Mouse (Mus musculus): Measurements from ENCODE around the gene C330007P06Rik. TPM values are rescaled to one million over a fixed set of nuclear protein-coding genes. Genes with fewer than 3 reads are reported as not detected.
A peak's percentile ranks its signal among the peaks of the same experiment; 100 is the strongest.
"Not testable (repeated sequence)": the region's sequence is repeated elsewhere in the genome, so short reads cannot be mapped to it uniquely, and the experiment has no call there.

C330007P06Rik gene
- 10 to 100 TPM; 17.3 to 19.3 TPM for total RNA-seq (2021)

DNA sequence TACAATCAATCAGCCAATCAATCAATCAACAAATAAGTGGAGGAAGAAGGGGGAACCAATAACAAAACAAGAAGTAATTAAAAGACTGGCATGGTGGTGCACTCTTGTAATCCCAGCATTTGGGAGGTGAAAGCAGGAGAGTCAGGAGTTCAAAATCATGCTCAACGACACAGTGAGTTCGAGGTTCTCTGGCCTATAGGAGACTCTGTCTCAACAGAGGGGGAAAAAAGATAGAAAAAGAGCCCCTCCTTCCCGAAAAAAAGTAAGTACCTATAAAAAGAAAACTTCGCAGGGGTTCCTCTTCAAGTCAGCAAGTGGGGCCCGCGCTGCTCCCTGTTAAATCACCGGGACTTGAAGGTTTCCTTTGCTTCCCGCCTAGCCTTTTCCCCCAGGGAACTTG is at the start of gene C330007P06Rik, which contains the start of gene Ube2a:
C330007P06Rik (minus strand) TSS at position 347 of the 400 bp plus-strand sequence.
Ube2a (plus strand) TSS at position 136 of the 400 bp plus-strand sequence.
- DNase-seq, result no peak

DNA sequence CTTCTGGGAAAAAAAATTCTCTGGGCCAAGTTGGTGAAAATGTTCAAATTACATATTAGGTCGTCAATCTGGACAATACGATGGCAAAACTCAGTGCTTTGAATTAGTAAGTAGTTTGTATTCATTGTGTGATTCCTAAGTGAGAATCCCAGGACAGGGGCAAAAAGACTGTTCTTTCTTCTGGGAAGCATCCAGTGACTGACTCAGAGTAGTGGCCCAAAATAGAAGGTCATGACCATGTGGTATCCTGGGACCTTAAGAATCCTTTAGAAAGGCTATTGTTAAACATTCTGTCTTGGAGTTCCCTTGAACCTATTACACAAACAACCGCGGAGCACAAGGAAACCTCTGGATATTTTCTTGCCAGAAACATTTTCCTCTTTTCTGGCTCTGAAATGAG is 47.4 kb upstream of the C330007P06Rik start:
- no peak for DNase-seq

DNA sequence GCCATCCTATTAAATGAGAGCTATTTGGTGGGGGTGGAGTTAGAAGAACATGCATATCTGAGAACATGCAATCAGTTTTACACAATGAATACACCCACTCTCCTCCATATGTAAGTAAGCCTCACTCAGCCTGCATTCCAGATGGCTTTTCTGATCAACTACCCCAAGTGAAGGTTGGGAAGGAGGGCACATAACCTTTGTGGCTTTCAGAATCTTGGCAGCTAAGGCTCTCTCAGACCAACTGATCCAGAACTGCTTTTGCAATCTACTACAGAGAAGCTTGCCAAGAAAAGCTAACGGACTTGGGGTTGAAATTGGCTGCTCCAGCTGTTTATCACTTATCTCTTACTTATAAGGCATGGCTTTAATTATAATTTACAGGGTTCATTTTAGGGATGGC is 43.8 kb upstream of the C330007P06Rik start:
- no peak for DNase-seq

DNA sequence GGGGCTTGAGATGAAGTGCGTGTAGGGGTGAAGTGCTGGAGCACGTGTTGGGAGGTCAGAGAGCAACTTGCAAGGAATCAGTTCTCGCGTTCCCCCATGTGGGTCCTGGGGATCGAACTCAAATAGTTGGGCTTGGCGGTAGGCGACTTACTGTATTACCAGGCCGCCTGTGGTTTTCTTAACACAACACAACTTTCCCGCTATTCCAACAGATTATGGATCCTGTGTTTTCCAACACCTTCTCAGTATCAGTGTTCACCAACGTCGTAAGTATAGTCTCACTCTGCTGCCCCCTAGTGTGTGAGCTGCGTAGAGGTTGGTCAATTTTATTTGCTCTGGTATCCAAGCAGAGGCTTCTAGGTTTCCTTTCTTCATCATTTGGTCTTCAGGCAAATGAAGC is 37.4 kb upstream of the C330007P06Rik start:
- DNase-seq, result peak; percentile 59

DNA sequence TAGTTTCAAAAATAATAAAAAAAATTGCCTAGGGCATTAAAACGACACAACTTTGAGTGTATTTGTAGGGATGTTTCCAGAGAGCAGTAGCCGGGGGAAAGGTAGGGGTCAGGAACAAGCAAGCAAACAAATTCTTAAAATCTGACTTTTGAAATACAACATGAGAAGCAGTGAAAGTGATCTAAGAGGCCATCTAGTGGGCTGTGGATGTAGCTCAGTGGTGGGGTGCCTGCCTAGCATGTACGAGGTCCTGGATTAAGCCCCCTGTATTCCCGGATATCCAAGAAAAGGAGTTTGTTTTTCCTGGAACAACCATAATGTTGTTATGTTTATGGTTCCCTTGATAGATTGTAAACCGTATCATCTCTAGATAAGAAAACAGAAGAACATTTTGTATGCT is 32.6 kb upstream of the C330007P06Rik start:
- DNase-seq, result no peak

DNA sequence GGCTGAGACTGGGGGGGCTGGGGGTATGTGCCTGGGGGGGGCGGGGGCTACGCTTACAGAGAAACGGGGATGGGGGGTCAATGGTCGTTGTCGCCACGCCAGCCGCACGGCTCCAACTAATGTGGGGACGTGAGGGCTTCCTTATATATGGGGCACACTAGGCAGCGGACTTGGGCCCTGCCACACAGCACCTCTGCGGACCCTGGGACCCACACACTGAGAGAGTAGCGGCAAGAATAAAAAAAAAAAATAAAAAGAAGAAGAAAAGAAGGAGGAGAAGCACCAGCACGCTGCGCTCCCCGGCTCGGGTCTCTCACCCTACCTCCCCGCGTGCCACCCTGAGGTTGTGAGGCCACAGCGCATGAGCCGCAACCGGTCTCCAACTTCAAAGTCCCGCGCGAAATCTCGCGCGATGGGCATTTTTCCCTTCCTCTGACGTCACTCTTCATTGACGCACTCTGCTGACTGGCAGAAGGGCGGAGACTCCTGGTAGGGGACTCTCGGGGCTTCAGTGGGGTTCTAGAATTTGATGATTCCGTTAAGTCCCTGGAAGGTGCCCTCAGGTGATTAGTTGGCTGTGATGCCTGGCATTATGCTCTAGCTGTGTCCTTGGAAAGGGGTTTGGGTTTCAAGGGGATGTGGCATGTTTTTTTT is 29.3 kb upstream of the C330007P06Rik start:
- DNase-seq, result peak; percentile 93

DNA sequence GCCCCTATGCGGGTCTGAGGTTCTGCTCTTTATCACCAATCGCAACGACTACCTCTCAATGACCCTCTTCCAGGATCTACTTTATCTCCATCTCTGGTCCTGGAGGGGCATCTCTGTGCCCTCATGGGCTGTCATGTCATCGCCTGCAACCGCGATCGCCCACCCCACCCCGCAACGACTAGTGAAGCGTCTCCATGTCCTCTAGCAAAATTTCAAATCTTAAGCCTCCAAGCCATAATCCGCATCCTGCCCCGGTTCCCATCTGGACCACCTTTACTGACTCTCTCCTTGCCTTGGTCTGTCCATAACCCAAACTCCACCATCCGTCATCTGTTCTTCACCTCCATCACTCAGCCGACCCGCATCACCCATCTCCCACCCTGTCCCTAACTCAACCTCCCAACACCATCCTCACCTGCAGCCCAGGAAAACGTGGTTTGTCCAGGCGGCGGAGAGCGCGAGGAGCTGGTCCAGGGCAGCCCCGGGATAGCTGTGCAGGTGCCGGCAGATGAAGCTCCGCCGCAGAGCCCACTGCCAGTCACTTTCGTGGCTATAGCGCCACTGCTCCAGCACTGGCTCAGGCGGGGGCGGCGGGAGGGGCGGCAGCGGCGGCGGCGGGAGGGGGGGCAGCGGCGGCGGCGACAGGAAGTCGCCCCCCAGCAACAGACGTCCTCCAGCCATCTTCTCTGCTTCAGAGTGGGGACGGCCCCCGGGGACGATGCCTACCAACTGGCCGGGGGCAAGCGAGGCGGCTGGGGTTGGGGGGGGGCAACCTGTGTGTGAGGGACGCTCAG is 28.6 kb upstream of the C330007P06Rik start, which contains the start of gene Nkrf:
Nkrf (minus strand) TSS at position 579 of the 794 bp plus-strand sequence.
- peak; percentile 26 for DNase-seq

DNA sequence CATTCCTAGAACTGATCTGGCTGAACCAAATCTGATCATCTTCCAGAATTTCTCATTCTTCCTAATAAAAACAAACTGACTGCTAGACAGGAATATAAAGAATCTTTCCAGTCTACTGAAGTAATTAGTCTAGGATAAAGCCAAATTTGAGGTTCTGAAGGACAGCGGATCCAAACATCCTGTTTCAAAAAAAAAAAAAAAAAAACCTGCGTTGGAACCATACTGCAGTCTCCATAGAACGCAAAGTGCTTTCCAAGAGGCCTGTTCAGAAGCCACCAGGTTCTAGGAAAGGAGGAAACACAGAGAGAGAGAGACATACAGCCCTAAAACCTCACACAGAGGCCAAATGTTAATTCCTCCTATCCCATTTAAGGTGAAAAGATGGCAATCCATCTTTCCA is 27.7 kb upstream of the C330007P06Rik start:
- DNase-seq, result no peak

DNA sequence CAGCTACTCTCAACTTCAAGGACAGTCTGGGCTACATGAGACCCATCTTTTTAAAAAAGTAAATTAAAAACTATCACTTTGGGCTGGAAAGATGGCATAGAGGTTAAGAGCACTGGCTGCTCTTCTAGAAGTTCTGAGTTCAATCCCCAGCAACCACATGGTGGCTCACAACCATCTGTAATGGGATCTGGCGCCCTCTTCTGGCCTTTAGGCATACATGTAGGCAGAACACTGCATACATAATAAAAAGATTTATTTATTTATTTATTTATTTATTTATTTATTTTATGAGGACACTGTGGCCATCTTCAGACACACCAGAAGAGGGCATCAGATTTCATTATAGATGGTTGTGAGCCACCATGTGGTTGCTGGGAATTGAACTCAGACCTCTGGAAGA is 25.0 kb upstream of the C330007P06Rik start:
- not testable (repeated sequence) for DNase-seq

DNA sequence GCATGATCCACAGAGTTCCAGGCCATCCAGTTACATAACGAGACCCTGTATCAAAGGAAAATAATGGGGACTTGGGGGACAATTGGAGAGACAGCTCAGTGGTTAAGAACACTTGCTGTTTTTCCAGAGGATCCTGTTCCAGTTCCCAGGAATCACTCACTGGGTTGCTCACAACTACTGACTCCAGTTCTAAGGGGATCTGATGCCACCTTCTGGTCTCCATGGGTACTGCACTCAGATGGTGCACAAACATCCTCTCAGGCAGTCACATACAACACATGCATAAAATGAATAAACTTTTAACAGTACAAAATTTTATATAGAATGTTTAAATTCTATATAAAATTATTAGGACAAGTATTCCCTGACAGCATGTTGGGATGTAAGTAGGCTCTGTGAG is 10.8 kb upstream of the C330007P06Rik start:
- DNase-seq, result peak; percentile 25

DNA sequence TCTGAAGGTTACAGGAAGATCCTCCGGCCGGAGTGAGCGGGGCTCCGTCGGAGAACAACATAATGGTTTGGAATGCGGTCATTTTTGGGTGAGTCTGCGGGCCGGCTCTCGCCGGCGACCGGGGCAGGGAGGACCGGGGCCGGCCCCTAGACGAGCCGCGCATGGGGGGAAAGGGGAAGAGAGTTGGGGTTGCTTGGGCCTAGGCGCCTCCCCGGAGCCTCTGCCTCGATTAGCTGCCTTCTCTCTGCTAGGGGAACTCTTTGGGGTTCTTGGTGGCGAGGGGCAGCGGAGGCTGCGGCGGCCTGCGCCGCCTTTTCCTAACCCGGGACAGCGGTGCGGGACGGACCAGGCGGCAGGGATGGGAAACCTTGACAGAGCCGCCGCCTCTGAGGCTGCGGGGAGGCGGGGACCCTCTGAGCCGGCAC is 805 bp upstream of the C330007P06Rik start:
- no peak for DNase-seq

DNA sequence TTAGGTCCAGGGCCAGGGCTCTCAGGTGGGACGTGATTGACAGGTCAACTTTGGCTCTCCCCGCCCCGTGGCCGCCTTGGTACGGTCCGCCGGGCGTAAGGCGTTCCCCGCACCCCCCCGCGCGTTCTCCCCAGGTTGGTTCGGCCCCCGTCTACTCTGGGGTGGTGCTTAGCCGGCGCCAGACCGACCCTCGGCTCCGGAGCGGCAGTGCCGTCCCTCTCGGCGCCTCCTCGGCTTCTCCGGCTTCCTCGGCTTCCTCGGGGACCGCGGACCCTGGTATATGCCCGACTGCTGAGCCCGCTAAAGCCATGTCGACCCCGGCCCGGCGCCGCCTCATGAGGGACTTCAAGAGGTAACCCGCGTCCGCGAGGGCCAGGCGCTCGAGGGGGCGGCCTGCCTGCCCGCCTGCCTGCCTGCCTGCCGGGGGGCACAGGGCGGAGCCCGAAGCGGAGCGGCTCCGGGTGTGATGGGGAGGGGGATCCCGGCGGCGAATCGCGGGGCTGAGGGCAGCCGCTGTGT is 326 bp upstream of the C330007P06Rik start:
- peak; percentile 91 for DNase-seq

DNA sequence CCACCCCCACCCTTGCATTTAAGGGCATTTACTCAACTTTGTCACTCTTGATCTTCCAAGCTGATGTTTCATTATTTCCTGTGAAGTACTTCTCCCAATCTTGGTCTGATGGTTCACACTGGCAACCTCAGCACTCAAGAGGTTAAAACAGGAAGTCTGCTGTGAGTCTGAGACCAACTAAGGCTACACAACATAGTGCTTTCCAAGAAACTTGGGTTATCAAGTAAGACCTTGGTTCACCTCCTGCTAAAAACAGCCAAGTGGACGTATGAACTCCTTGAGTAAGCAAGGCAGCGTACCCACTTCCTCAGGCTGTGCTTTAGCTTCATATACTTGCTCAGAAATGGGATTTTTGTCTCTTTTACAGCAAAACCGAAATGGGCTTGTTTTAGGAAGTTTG is 3.5 kb downstream of the C330007P06Rik start:
- no peak for DNase-seq

DNA sequence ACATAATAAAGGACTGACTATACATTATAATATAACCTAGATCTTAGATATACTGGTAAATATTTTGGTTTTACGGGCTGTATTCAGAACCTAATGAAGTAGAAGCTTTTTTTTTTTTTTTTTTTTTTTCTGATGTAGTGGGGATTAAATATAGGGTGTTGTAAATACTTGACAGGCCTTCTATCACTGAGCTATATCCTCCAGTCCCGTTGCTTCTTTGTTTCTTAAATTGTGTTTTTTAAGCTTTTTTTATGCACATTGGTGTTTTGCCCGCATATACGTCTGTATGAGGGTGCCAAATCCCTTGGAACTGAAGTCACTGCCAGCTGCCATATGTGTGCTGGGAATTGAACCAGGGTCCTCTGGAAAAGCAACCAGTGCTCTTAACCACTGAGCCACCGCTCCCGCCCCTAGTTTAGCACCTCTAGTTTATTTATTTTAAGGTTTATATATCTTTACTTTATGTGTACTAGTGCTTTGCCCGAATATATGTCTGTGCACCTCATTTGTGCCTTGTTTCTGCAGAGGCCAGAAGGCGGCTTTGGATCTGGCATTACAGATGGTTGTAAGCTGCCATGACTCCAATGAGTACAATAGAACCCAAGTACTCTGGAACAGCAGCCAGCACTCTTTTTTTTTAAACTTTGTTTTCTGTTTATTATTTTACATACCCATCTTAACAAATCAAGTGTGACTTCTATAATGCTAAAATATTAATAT is 9.1 kb downstream of the C330007P06Rik start:
- no peak for DNase-seq

DNA sequence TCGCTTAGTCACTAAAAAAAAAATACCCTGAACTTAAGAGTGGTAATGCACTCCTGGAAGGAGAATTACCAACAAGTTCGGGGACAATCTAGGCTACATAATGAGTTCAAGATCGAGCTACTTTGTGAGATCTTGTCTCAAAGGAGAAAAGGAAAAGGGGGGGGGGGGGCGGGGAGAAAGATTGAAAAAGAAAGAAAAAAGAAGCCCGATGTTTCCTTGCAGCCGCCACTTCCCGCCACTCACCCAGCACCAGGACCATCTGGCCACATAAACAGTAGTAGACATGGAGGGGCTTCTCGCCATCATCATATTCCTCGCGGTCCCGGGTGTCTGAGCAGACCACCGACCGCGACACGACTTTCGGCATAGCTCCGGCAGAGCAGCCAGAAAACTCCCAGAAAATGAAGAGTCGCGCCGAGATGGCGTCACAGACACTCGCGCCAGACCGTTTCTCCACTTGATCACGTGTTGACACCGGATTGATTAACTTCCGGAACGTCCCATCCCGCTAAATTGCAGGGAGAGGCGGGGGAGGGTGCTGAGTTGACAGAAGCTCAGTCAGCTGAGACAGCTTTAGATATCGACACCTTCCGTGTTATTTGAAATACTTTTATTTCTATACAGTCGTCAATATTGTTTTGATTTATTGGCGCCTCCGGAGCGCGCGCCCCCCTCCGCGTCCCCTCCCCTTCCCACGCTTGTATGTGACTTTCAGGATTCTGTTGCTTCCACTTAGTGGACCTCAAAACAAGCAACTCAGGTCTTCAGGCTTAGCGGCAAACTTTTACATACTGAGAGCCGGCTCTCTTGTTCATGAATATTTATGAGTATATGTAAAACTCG is 9.9 kb downstream of the C330007P06Rik start:
- DNase-seq, result peak; percentile 80

DNA sequence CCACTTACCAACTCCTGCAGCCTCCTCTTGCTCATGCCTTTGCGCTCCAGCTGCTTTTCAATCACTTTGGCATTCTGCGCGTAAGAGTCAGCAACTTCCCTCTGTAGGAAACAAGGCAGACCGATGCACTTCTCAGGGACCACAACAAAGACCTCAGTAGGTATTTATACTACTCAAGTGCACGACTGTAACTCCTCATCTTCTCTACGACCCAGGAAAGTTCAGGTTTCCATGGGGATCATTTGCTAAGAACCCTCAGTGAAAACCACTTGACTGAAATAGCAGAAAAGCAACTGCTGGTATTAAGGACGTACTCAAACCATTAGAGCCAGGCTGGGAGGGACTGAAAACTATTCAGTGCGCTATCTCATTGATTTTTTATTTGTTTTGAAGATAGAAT is 21.3 kb downstream of the C330007P06Rik start:
- no peak for DNase-seq

DNA sequence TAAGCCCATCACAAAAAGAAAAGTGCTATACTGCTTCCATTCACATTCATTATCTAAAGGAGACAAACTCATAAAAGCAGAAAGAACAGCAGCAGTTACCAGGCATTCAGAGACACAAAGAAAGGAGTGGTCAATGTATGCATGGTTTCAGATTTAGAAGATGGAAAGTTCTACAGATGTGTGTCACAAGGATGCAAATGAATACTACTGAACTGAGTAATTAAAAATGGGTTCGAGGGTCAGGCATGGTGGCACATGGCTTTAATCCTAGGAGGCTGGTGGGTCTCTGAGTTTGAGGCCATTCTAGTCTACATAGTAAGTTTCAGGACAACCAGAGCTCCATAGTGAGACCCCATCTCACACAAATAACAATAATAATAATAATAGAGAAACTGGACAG is 26.8 kb downstream of the C330007P06Rik start:
- no peak for DNase-seq

DNA sequence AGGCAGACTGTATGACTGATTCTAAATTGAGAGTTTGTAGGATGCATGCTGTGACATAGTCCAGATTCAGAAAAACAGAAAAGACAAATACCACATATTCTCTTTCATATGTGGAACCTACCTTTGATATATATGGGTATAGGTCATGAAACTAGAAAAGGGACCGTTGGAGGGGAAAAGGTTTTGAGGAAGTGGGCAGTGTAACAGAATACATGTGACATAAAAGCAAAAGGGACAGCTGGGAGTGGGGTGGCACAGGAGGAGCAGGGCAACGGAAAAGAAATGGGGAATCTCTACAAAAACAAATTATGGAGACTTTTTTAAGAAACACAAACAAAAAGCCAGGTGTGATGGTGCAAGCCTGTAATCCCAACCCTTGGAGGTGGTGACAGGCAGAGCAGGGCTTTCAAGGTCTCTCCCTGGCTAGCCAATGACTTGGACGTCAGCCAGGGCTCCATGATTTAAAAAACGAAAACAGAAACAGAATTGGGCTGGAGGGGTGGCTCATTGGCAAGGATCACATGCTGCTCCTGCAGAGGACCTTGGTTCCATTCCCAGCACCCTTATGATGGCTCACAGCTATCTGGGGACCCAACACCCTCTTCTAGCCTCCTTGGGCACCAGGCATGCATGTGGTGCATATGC is 30.4 kb downstream of the C330007P06Rik start:
- no peak for DNase-seq

DNA sequence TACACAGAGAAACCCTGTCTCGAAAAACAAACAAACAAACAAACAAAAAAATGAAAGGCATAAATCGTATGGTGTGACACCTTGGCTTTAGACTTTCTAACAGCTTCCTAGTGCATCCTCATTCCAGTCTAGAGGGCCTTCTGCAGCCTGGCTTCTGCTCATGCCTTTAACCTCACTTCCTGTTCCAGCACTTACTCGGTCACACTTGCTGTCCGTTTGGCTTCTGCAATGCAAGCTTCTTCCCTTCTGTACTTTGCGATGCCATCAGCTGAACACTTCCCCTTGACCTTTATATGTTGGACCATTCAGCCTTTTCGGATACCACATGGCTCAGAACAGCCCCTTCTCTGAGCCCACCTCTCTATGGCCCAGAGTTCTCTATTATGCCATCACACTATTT is 32.2 kb downstream of the C330007P06Rik start:
- DNase-seq, result no peak

DNA sequence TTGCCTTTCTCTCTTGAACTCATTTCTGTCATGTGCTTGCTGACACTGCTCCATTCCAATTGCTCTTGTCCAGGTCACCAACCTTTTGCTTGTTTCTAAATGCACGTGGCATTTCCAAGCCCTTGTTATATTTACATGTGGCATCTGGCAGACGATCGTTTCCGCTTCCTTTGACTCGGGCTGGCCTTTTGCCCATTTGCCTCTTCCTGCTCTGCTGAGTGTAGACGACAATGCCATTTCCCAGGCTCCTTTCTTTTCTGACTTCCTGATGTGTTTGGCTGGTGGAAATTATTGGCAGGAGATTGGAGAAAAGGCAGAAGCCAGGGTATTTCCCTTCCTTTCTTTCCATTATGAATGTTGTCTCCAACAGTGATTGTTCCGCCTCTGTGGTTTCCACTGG is 34.5 kb downstream of the C330007P06Rik start:
- DNase-seq, result peak; percentile 61

DNA sequence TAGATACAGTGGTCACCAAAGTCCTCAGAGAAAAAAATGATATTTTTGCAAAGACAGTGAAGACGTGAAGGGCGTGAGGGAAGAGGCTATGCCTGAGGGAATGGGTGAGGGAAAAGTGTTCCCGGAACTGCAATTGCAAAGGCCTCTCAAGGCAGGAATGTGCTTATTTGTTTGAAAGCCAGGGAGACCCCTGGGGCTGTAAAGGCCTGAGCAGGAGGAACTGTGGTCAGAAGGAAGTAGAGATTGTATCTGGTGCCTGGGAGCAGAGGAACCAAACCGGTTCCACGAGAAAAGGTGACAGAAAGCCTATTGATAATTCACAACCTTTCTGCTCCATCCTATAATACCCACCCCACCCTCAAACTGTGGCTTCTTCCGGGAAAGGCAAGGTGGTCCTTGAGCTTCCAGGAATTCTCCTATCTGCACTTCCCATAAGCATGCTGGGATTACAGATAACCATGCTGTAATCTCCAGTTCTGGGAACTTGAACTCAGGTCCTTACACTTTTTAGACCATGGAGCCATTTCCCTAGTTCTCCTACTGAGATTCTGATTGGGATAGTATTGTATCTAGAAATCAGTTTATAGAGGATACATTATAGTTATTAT is 36.7 kb downstream of the C330007P06Rik start:
- no peak for DNase-seq

All from heart, postnatal 4 days (tissue).